Mouse (Mus musculus) MEL (cell line): ENCODE results near the gene Gm10401.

Source experiments
- CTCF ChIP-seq, 3 experiments: IDR thresholded peaks in 2 of 3; conservative IDR thresholded peaks in 1 of 3; 2 replicates each; pipeline ENCODE4 v1.5.1; 2011 to 2012; ENCODE audit warnings: low read length in 3 of 3, low read depth in 2 of 3, mild to moderate bottlenecking in 2 of 3, improper control_type of control experiment in 1 of 3, inconsistent platforms in 1 of 3, mixed read lengths in 1 of 3, moderate library complexity in 1 of 3; ENCODE audit not compliant: control insufficient read depth in 1 of 3, insufficient read depth in 1 of 3, poor library complexity in 1 of 3, severe bottlenecking in 1 of 3
- EP300 ChIP-seq, 2 experiments: IDR thresholded peaks; 2 replicates each; pipeline ENCODE4 v1.6.1; 2011; ENCODE audit warnings: improper control_type of control experiment in 2 of 2, low read length in 2 of 2, low read depth in 1 of 2, mild to moderate bottlenecking in 1 of 2
- ETS1 ChIP-seq: IDR thresholded peaks from 2 replicates; pipeline ENCODE4 v1.6.1; 2012; ENCODE audit warnings: low read depth, mild to moderate bottlenecking, inconsistent platforms, low read length, improper control_type of control experiment, moderate library complexity
- HCFC1 ChIP-seq: IDR thresholded peaks from 2 replicates; pipeline ENCODE4 v1.6.1; 2012; ENCODE audit warnings: low read depth, mild to moderate bottlenecking, inconsistent platforms, low read length, improper control_type of control experiment, moderate library complexity
- MXI1 ChIP-seq: IDR thresholded peaks from 2 replicates; pipeline ENCODE4 v1.6.1; 2011; ENCODE audit warnings: mild to moderate bottlenecking, low read depth, low read length, improper control_type of control experiment
- NRF1 ChIP-seq: IDR thresholded peaks from 2 replicates; pipeline ENCODE4 v1.6.1; 2014; ENCODE audit warnings: low read depth, mild to moderate bottlenecking, inconsistent platforms, low read length, improper control_type of control experiment, moderate library complexity; ENCODE audit not compliant: poor library complexity, insufficient read depth, severe bottlenecking
- POLR2A ChIP-seq, 2 experiments: IDR thresholded peaks; 2 replicates each; pipeline ENCODE4 v1.6.1; 2011 to 2012; ENCODE audit warnings: low read length in 2 of 2, mild to moderate bottlenecking in 2 of 2, control low read depth in 1 of 2, improper control_type of control experiment in 1 of 2, low read depth in 1 of 2, moderate library complexity in 1 of 2; ENCODE audit not compliant: control insufficient read depth in 1 of 2, insufficient read depth in 1 of 2, poor library complexity in 1 of 2
- RCOR1 ChIP-seq: IDR thresholded peaks from 2 replicates; pipeline ENCODE4 v1.6.1; 2012; ENCODE audit warnings: low read depth, mild to moderate bottlenecking, inconsistent platforms, low read length, improper control_type of control experiment
- SMC3 ChIP-seq: IDR thresholded peaks from 2 replicates; pipeline ENCODE4 v1.6.1; 2011; ENCODE audit warnings: low read depth, low read length, improper control_type of control experiment
- TCF12 ChIP-seq: IDR thresholded peaks from 2 replicates; pipeline ENCODE4 v1.6.1; 2014; ENCODE audit warnings: low read depth, mild to moderate bottlenecking, inconsistent platforms, low read length, improper control_type of control experiment, moderate library complexity

GRCm38 (mm10) chr5:115050776-115051175, 47.3 kb downstream of the Gm10401 start:
- no peak for TF ChIP-seq POLR2A (IDR thresholded peaks at IDR 0.05; ENCODE audit: control insufficient read depth in 1 of 2, insufficient read depth in 1 of 2, low read depth in 1 of 2, low read length in 2 of 2, poor library complexity in 1 of 2)
- no peak for TF ChIP-seq CTCF (IDR thresholded peaks at IDR 0.05 in 2 of 3, conservative IDR thresholded peaks at IDR 0.05 in 1 of 3; ENCODE audit: control insufficient read depth in 1 of 3, insufficient read depth in 1 of 3, low read depth in 2 of 3, low read length in 3 of 3, poor library complexity in 1 of 3, severe bottlenecking in 1 of 3)
- no peak for TF ChIP-seq ETS1
- TF ChIP-seq EP300 (IDR thresholded peaks at IDR 0.05; ENCODE audit: low read depth in 1 of 2, low read length in 2 of 2): no peak
- no peak for TF ChIP-seq NRF1
- TF ChIP-seq TCF12: no peak
- no peak for TF ChIP-seq HCFC1
- TF ChIP-seq SMC3: no peak
- TF ChIP-seq RCOR1: no peak
- TF ChIP-seq MXI1: no peak
